Mouse (Mus musculus) brain, adult 2 months (tissue): ENCODE results near the gene Zfp84.
"Not testable (repeated sequence)": the region's sequence is repeated elsewhere in the genome, so short reads cannot be mapped to it uniquely, and the experiment has no call there.

Experiments used
- DNase-seq: peaks from one replicate; pipeline ENCODE4 v3.0.0; 2011; ENCODE audit warnings: low read depth, low spot score

The Zfp84 gene

GRCm38 (mm10) chr7:29768090-29768900 is at the start of gene Zfp84:
Gene Zfp84 (plus strand): TSS chr7:29768552.
- peak; percentile 98 for DNase-seq

GRCm38 (mm10) chr7:29725461-29726142 is 42.8 kb upstream of the Zfp84 start:
- not testable (repeated sequence) for DNase-seq

GRCm38 (mm10) chr7:29726860-29727259 is 41.5 kb upstream of the Zfp84 start, which contains the start of gene Catsperg2:
Gene Catsperg2 (minus strand): TSS chr7:29727032.
- DNase-seq, result peak; percentile 1

GRCm38 (mm10) chr7:29728055-29728454 is 40.3 kb upstream of the Zfp84 start:
- DNase-seq, result peak; percentile 1

- no peak for DNase-seq
Observed at GRCm38 (mm10) chr7:29742258-29742657, 26.1 kb upstream of the Zfp84 start.

- no peak for DNase-seq
Observed at GRCm38 (mm10) chr7:29760476-29760875, 7.9 kb upstream of the Zfp84 start.

- DNase-seq, result no peak
Observed at GRCm38 (mm10) chr7:29764702-29765101, 3.6 kb upstream of the Zfp84 start.

GRCm38 (mm10) chr7:29767058-29767686 is 1.2 kb upstream of the Zfp84 start:
- peak; percentile 97 for DNase-seq

- no peak for DNase-seq
Observed at GRCm38 (mm10) chr7:29768980-29769379, 628 bp downstream of the Zfp84 start.

GRCm38 (mm10) chr7:29773503-29773902 is 5.2 kb downstream of the Zfp84 start:
- no peak for DNase-seq

GRCm38 (mm10) chr7:29774371-29774770 is 6.0 kb downstream of the Zfp84 start:
- no peak for DNase-seq

- no peak for DNase-seq
Observed at GRCm38 (mm10) chr7:29776568-29776967, 8.2 kb downstream of the Zfp84 start.

- no peak for DNase-seq
Observed at GRCm38 (mm10) chr7:29777372-29777771, 9.0 kb downstream of the Zfp84 start.

GRCm38 (mm10) chr7:29783871-29784551 is 15.7 kb downstream of the Zfp84 start, which contains the start of gene Zfp30:
Gene Zfp30 (plus strand): TSS chr7:29783998.
- peak; percentile 97 for DNase-seq

- peak; percentile 41 for DNase-seq
Observed at GRCm38 (mm10) chr7:29785023-29785422, 16.7 kb downstream of the Zfp84 start.

GRCm38 (mm10) chr7:29785888-29786287 is 17.5 kb downstream of the Zfp84 start:
- DNase-seq, result no peak

GRCm38 (mm10) chr7:29792906-29793305 is 24.6 kb downstream of the Zfp84 start:
- DNase-seq, result no peak

- no peak for DNase-seq
Observed at GRCm38 (mm10) chr7:29807046-29807445, 38.7 kb downstream of the Zfp84 start.

- no peak for DNase-seq
Observed at GRCm38 (mm10) chr7:29812244-29812643, 43.9 kb downstream of the Zfp84 start.

- no peak for DNase-seq
Observed at GRCm38 (mm10) chr7:29814381-29814780, 46.0 kb downstream of the Zfp84 start.

GRCm38 (mm10) chr7:29815061-29815784 is 46.9 kb downstream of the Zfp84 start:
- no peak for DNase-seq
